Mouse (Mus musculus) adrenal gland, adult 18-20 months (tissue): ENCODE data around the gene Itga6. TPM values are rescaled to one million over a fixed set of nuclear protein-coding genes. Genes with fewer than 3 reads are reported as not detected.
"Not testable (repeated sequence)": the region's sequence is repeated elsewhere in the genome, so short reads cannot be mapped to it uniquely, and the experiment has no call there.

ENCODE experiments used
- DNase-seq, 2 experiments: peaks; one replicate each; pipeline ENCODE4 v3.0.0; 2021 to 2022; ENCODE audit warnings: low spot score in 2 of 2
- long read RNA-seq, 2 experiments: library from polyadenylated mRNA; stranded (forward); transcript quantifications; one replicate each; pipeline ENCODE4 v2.0.0; 2021
- total RNA-seq, 2 experiments: library from RNA; stranded (reverse); gene quantifications; 1 replicate in 1 of 2; 2 replicates in 1 of 2; pipeline ENCODE4 v1.2.3; 2021

Itga6 gene
- total RNA-seq, result 100 to 1,000 TPM; 104 to 133 TPM
- long read RNA-seq, experiment 1, full-length matches to known transcripts, result 8 of 19 reads
- long read RNA-seq, experiment 1, partial matches to known transcripts, result 11 of 19 reads
- long read RNA-seq, experiment 1, other reads (novel, unspliced or antisense), result 0 of 19 reads
- long read RNA-seq, experiment 2, full-length matches to known transcripts, result 6 of 50 reads
- long read RNA-seq, experiment 2, partial matches to known transcripts, result 40 of 50 reads
- long read RNA-seq, experiment 2, other reads (novel, unspliced or antisense), result 4 of 50 reads

GRCm38 (mm10) chr2:71745610-71746374, at the start of gene Itga6:
Itga6 (plus strand) TSS chr2:71745616.
- no peak for DNase-seq

DNA sequence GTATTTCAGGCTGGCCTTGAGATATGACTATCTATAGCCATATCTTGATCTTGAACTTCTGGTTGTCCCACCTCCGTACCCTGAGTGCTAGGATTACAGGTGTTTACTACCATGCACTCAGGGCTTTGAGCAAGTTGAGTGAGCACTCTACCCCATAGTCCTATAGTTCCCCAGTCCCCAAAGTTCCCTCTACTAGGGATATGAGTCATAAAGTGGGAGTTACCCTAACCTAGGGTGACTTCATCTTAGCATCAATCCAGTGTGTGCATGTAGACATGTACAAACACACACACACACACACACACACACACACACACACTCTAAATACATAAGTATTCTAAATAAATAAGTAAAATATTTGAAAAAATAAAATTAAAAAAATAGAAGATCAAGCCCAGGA, 48.6 kb upstream of the Itga6 start:
- DNase-seq, result no peak

DNA sequence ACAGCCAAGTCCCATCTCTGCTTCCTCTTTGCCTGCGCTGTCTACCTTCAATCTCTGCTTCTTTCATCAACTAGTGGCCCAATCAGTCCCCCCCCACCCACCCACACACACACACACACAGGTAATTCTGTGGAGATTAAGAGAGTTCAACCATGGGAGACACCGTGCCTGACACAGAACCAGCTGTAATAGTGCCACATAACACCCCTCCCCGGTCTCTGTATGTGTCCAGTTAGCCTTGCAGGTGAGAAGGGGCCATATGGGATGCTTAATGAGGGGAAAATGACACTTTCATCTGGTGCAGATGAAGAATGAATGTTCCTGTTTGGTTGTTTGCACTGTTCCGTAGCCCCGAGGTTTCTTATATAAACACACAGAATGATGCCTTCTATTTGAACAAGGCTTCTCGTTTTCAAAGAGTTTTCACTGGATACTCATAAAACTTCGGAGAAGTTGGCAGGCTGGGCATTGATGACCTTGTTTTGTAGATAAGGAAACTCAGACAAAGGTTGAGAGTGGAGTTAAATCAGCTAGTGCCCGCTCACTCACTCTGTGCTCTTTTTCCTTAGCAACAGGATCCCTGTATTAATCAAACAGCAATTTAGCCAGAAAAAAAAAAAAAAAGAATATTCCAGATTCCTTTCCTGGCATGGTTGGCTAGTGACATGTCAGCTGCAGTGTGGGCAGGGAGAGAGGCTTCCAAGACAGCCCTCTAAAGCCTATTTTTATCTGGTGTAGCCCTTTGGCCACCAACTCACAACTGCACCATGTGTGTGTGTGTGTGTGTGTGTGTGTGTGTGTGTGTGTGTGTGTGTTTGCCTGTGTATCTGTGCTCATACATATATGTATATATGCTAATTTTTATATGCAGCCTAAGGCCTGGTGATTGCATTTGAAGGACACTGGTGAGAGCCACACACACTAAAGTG, 47.7 kb upstream of the Itga6 start:
- DNase-seq, result no peak

- no peak for DNase-seq
Observed at GRCm38 (mm10) chr2:71698366-71698765, 47.0 kb upstream of the Itga6 start.

- DNase-seq, result no peak
Observed at GRCm38 (mm10) chr2:71698942-71699341, 46.5 kb upstream of the Itga6 start.

GRCm38 (mm10) chr2:71701341-71701740, 44.1 kb upstream of the Itga6 start:
- DNase-seq, result no peak

- DNase-seq, result no peak
Observed at GRCm38 (mm10) chr2:71704309-71704708, 41.1 kb upstream of the Itga6 start.

GRCm38 (mm10) chr2:71708886-71709285, 36.5 kb upstream of the Itga6 start:
- DNase-seq, result no peak

- no peak for DNase-seq
Observed at GRCm38 (mm10) chr2:71711640-71712039, 33.8 kb upstream of the Itga6 start.

GRCm38 (mm10) chr2:71714416-71714815, 31.0 kb upstream of the Itga6 start:
- DNase-seq, result no peak

DNA sequence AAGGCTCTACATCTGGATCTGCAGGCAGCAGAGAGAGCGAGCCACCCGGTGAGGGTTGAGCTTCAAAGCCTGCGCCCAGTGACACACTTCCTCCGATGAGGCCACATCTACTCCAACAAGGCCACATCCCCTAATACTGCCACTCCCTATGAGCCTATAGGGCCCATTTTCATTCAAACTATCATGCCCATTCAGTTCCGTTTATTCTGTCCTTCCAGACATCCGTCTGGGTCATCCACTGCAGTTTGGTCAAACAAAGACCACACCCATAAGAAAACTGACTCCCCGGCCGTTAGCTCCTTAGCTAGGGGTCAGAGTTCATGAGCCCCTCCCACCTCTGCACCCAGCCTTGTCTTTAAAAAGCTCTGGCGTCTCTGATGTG, 26.4 kb upstream of the Itga6 start:
- DNase-seq, result no peak

DNA sequence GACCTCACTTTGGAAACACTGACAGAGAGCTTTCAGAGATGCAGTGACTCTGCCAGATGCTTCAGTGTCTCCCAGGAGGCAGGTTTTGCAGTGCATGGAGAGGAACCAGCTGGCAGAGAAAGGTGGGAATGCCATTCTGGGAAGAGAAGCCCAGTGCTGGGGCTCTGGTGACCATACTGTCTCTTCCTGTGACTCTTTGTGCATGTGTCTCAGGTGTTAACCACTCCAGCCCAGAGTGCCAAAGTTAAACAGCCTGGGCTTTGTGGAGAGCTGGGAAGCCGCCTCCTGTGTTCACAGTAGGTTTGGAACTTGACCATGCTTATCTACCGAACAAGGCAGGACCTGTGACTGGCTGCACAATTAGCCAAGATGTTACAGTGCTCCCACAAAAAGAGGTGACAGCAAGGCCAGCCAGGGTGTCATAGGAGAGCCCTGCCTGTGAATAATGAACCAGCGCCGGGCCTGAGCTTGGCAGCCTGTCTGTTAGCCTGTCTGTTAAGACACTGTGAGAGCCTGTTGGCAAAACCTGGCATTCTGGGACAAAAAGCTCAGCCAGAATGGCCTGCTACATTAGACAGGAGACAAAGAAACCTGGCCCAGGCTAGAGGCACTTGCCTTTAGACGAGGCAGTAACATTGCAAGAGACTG, 25.9 kb upstream of the Itga6 start:
- DNase-seq, result no peak

GRCm38 (mm10) chr2:71720556-71720955, 24.9 kb upstream of the Itga6 start:
- DNase-seq, result not testable (repeated sequence)

GRCm38 (mm10) chr2:71722913-71723312, 22.5 kb upstream of the Itga6 start:
- no peak for DNase-seq

DNA sequence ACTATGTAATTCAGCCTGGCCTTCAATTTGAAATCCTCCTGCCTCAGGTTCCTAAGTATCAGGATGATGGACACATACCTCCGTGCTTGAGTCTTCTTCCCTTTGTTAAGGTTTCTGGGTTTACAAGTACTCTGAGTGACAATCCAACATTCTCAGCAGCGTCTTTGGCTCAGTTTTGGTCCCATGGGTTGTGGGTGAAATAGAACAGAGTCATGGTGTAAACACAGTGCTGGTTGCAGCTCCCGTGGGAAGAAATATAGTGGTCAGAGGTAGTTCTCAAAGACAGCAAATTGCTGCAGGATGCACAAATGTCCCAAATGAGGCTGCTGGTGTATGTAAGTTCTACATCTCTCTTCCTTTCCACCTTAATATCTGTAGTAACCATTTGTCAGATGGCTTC, 21.8 kb upstream of the Itga6 start:
- no peak for DNase-seq

DNA sequence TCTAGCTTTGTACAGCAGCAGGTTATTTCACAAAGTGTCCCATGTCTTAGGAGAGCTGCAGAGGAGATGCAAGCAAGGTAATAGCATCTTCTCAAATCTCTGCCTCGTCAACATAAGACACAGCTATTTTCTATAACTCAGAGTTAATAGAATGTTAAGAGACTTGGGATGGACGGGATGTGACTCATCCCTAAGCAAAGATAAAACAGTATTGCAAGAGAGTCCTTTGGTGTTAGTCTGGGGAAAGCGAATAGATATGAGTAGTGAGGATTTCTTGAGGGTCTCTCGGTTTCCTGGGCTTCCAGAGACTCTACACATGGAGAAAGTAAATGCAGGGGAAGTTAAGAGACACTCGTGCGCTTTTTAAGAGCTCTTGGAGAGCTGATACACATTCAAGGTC, 21.4 kb upstream of the Itga6 start:
- no peak for DNase-seq

DNA sequence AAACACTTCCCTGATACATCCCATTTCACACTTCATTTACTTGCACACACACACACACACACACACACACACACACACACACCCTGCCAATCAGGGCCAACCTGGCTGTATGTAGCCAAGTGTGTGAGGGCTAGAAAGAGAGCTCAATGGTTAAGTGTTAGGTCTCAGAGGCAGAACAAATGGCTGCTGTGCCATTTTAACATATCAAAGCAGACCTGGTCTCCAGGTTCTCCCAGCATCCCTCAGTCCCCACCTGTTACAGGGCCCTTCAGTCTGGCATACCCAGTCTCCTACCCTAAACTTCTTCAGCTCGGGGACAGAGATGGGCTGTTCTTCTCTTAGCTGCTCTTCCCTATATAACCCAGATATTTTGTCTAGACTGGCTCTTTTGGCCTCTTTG, 20.0 kb upstream of the Itga6 start:
- no peak for DNase-seq

DNA sequence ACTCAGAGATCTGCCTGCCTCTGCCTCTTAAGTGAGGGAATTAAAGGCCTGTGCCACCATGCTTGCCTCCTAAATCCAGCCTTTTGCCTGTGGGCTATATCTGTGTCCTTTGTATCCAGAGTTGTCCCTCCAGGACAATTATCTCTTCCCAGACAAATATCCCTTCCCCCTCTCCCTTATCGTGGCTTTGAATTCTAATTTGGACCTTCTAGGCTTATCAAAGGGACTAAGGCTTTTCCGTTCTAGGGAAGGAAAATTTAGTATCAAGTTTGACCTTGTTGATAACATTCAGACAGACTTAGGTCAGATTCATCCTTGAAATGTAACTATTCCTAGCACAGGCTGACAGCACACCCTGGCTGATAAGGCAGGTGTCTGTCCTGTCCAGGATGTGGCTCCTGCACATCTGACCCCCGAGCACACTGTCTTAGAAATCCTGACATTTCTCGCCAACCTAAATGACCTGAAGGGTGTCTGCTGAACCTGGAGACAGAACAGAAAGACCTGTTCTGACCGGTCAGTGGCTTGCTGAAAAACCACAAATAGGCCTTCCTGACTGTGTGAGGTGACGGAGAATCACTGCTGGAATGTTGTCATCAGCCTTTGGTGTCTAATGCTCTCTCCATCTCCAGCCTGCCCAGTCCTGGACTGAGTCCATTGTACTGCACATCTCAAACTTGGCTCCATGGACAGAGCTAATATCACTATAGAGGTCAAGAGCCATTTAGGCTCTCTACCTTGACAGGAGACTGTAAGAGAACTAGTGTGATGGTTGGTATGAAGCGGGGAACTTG, 18.3 kb upstream of the Itga6 start:
- DNase-seq, result no peak

GRCm38 (mm10) chr2:71728341-71728740, 17.1 kb upstream of the Itga6 start:
- DNase-seq, result no peak

DNA sequence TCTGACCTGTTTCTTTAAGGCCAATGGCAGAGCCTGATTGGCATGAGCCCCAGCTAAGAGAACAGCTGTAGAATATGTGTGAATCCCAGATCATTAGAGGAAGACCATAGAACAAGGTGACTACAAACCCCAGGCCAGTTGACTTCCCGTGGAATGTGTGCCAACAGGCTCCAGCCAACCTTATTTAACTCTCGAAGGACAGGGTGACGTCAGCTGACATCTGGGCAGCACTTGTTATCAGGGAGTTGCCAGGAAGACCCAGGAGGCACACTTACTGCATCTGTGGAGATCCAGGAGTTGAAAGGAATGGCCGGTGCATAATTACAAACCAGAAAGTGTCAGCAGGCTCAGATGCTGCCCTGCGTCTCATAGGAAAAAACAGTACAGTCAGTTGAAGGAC, 16.6 kb upstream of the Itga6 start:
- peak in 1 of 2 experiments; percentile 38 for DNase-seq
